Mouse (Mus musculus): ENCODE results near the gene Abcg8. TPM values are rescaled to one million over a fixed set of nuclear protein-coding genes. Genes with fewer than 3 reads are reported as not detected.

Abcg8 gene
- polyA plus RNA-seq, 1 experiment from 2014 or later = 0.14 TPM

GRCm38 (mm10) chr17:84641893-84642292 is 34.2 kb upstream of the Abcg8 start:
- Histone ChIP-seq H3K4me1 (ENCODE audit: control insufficient read depth, insufficient read depth, low read length) (peaks cover 13% of the 10 kb centered on the region; the same call in 1 of the 2 replicates), H3K27ac (replicated peaks; ENCODE audit: low read depth, low read length) (no peak overlapping the region), H3K9me3 (ENCODE audit: control insufficient read depth, low read length) (no peaks in the 10 kb centered on the region), H3K27me3 (replicated peaks; ENCODE audit: control insufficient read depth, insufficient read depth, low read length) (no peaks in the 10 kb centered on the region), H3K9ac (ENCODE audit: low read depth, low read length) (no peak overlapping the region), H3K36me3 (ENCODE audit: control insufficient read depth, insufficient read depth, low read length) (0 out of 2 replicates have a peak, but pooled peaks cover 4% of the 10 kb centered on the region), H3K4me2 (ENCODE audit: low read depth, low read length) (no peak overlapping the region), H3K4me3 (ENCODE audit: low read depth, low read length) (no peak overlapping the region)
- no peak for ATAC-seq (ENCODE audit: low read depth)
- no peak for DNase-seq (ENCODE audit: low spot score)
- WGBS = 37% methylated on average over 3 of the region's 3 CpGs

- H3K27ac ChIP-seq (replicated peaks; ENCODE audit: low read depth, low read length) = no peak overlapping the region
- H3K9me3 ChIP-seq (ENCODE audit: control insufficient read depth, low read length) = no peaks in the 10 kb centered on the region
- H3K4me1 ChIP-seq (ENCODE audit: control insufficient read depth, insufficient read depth, low read length) = peaks cover 13% of the 10 kb centered on the region; the same call in 1 of the 2 replicates
- ATAC-seq (ENCODE audit: low read depth) (no peak), DNase-seq (ENCODE audit: low spot score) (no peak)
- H3K27me3 ChIP-seq (replicated peaks; ENCODE audit: control insufficient read depth, insufficient read depth, low read length) = no peaks in the 10 kb centered on the region
- H3K4me3 ChIP-seq (ENCODE audit: low read depth, low read length) = no peak overlapping the region
- H3K4me2 ChIP-seq (ENCODE audit: low read depth, low read length) = no peak overlapping the region
- 68% methylated on average over 9 of the region's 9 CpGs for WGBS
- H3K9ac ChIP-seq (ENCODE audit: low read depth, low read length) = no peak overlapping the region
- 0 out of 2 replicates have a peak, but pooled peaks cover 4% of the 10 kb centered on the region for H3K36me3 ChIP-seq (ENCODE audit: control insufficient read depth, insufficient read depth, low read length)
Measured at GRCm38 (mm10) chr17:84642324-84642723, 33.8 kb upstream of the Abcg8 start.

- ATAC-seq (ENCODE audit: low read depth) (no peak), DNase-seq (ENCODE audit: low spot score) (no peak)
- H3K9ac ChIP-seq (ENCODE audit: low read depth, low read length) = 0 out of 2 replicates have a peak overlapping the region, but pooled peaks have one; percentile 14
- H3K9me3 ChIP-seq (ENCODE audit: control insufficient read depth, low read length) = no peaks in the 10 kb centered on the region
- WGBS = 40% methylated on average over 16 of the region's 16 CpGs
- H3K27me3 ChIP-seq (replicated peaks; ENCODE audit: control insufficient read depth, insufficient read depth, low read length) = no peaks in the 10 kb centered on the region
- no peak overlapping the region for H3K4me3 ChIP-seq (ENCODE audit: low read depth, low read length)
- peaks cover 13% of the 10 kb centered on the region; the same call in 1 of the 2 replicates for H3K4me1 ChIP-seq (ENCODE audit: control insufficient read depth, insufficient read depth, low read length)
- 0 out of 2 replicates have a peak, but pooled peaks cover 4% of the 10 kb centered on the region for H3K36me3 ChIP-seq (ENCODE audit: control insufficient read depth, insufficient read depth, low read length)
- no peak overlapping the region for H3K27ac ChIP-seq (replicated peaks; ENCODE audit: low read depth, low read length)
- no peak overlapping the region for H3K4me2 ChIP-seq (ENCODE audit: low read depth, low read length)
Measured at GRCm38 (mm10) chr17:84644292-84645050, 31.6 kb upstream of the Abcg8 start.

GRCm38 (mm10) chr17:84645119-84645518 is 31.0 kb upstream of the Abcg8 start:
- Histone ChIP-seq H3K4me3 (ENCODE audit: low read depth, low read length) (no peak overlapping the region), H3K36me3 (ENCODE audit: control insufficient read depth, insufficient read depth, low read length) (0 out of 2 replicates have a peak, but pooled peaks cover 4% of the 10 kb centered on the region), H3K4me1 (ENCODE audit: control insufficient read depth, insufficient read depth, low read length) (peaks cover 13% of the 10 kb centered on the region; the same call in 1 of the 2 replicates), H3K9me3 (ENCODE audit: control insufficient read depth, low read length) (no peaks in the 10 kb centered on the region), H3K9ac (ENCODE audit: low read depth, low read length) (no peak overlapping the region), H3K27ac (replicated peaks; ENCODE audit: low read depth, low read length) (no peak overlapping the region), H3K27me3 (replicated peaks; ENCODE audit: control insufficient read depth, insufficient read depth, low read length) (no peaks in the 10 kb centered on the region), H3K4me2 (ENCODE audit: low read depth, low read length) (no peak overlapping the region)
- ATAC-seq (ENCODE audit: low read depth) (no peak), DNase-seq (ENCODE audit: low spot score) (no peak)
- WGBS = 34% methylated on average over 9 of the region's 9 CpGs

GRCm38 (mm10) chr17:84645894-84646293 is 30.2 kb upstream of the Abcg8 start:
- Histone ChIP-seq H3K4me1 (ENCODE audit: control insufficient read depth, insufficient read depth, low read length) (peaks cover 13% of the 10 kb centered on the region; the same call in 1 of the 2 replicates), H3K36me3 (ENCODE audit: control insufficient read depth, insufficient read depth, low read length) (0 out of 2 replicates have a peak, but pooled peaks cover 4% of the 10 kb centered on the region), H3K4me2 (ENCODE audit: low read depth, low read length) (no peak overlapping the region), H3K9me3 (ENCODE audit: control insufficient read depth, low read length) (no peaks in the 10 kb centered on the region), H3K27me3 (replicated peaks; ENCODE audit: control insufficient read depth, insufficient read depth, low read length) (no peaks in the 10 kb centered on the region), H3K9ac (ENCODE audit: low read depth, low read length) (no peak overlapping the region), H3K4me3 (ENCODE audit: low read depth, low read length) (no peak overlapping the region), H3K27ac (replicated peaks; ENCODE audit: low read depth, low read length) (no peak overlapping the region)
- no peak for ATAC-seq (ENCODE audit: low read depth)
- WGBS = 34% methylated on average over 2 of the region's 7 CpGs
- DNase-seq (ENCODE audit: low spot score) = no peak

GRCm38 (mm10) chr17:84646477-84646876 is 29.6 kb upstream of the Abcg8 start:
- WGBS = 62% methylated on average over 2 of the region's 2 CpGs

GRCm38 (mm10) chr17:84647630-84648029 is 28.5 kb upstream of the Abcg8 start:
- Histone ChIP-seq H3K4me2 (ENCODE audit: low read depth, low read length) (no peak overlapping the region), H3K4me1 (ENCODE audit: control insufficient read depth, insufficient read depth, low read length) (peaks cover 13% of the 10 kb centered on the region; the same call in 1 of the 2 replicates), H3K9me3 (ENCODE audit: control insufficient read depth, low read length) (no peaks in the 10 kb centered on the region), H3K27ac (replicated peaks; ENCODE audit: low read depth, low read length) (no peak overlapping the region), H3K36me3 (ENCODE audit: control insufficient read depth, insufficient read depth, low read length) (no peaks in the 10 kb centered on the region), H3K27me3 (replicated peaks; ENCODE audit: control insufficient read depth, insufficient read depth, low read length) (no peaks in the 10 kb centered on the region), H3K4me3 (ENCODE audit: low read depth, low read length) (no peak overlapping the region), H3K9ac (ENCODE audit: low read depth, low read length) (no peak overlapping the region)
- WGBS = 88% methylated on average over 4 of the region's 4 CpGs
- no peak for ATAC-seq (ENCODE audit: low read depth)
- no peak for DNase-seq (ENCODE audit: low spot score)

More at GRCm38 (mm10) chr17:84646477-84646876, 29.6 kb upstream of the Abcg8 start:
- Histone ChIP-seq H3K9ac (ENCODE audit: low read depth, low read length) (0 out of 2 replicates have a peak overlapping the region, but pooled peaks have one; percentile 6), H3K27me3 (replicated peaks; ENCODE audit: control insufficient read depth, insufficient read depth, low read length) (no peaks in the 10 kb centered on the region), H3K27ac (replicated peaks; ENCODE audit: low read depth, low read length) (no peak overlapping the region), H3K4me1 (ENCODE audit: control insufficient read depth, insufficient read depth, low read length) (peaks cover 13% of the 10 kb centered on the region; the same call in 1 of the 2 replicates), H3K9me3 (ENCODE audit: control insufficient read depth, low read length) (no peaks in the 10 kb centered on the region), H3K4me3 (ENCODE audit: low read depth, low read length) (no peak overlapping the region), H3K36me3 (ENCODE audit: control insufficient read depth, insufficient read depth, low read length) (no peaks in the 10 kb centered on the region), H3K4me2 (ENCODE audit: low read depth, low read length) (no peak overlapping the region)
- ATAC-seq (ENCODE audit: low read depth) (no peak), DNase-seq (ENCODE audit: low spot score) (no peak)

GRCm38 (mm10) chr17:84650302-84651017 is 25.6 kb upstream of the Abcg8 start:
- H3K4me3 ChIP-seq (ENCODE audit: low read depth, low read length) = no peak overlapping the region
- H3K4me1 ChIP-seq (ENCODE audit: control insufficient read depth, insufficient read depth, low read length) = 0 out of 2 replicates have a peak, but pooled peaks cover 3% of the 10 kb centered on the region
- no peak overlapping the region for H3K4me2 ChIP-seq (ENCODE audit: low read depth, low read length)
- WGBS = 84% methylated on average over 9 of the region's 9 CpGs
- peaks cover 12% of the 10 kb centered on the region for H3K36me3 ChIP-seq (ENCODE audit: control insufficient read depth, insufficient read depth, low read length)
- H3K27me3 ChIP-seq (replicated peaks; ENCODE audit: control insufficient read depth, insufficient read depth, low read length) = no peaks in the 10 kb centered on the region
- DNase-seq (ENCODE audit: low spot score) (no peak), ATAC-seq (ENCODE audit: low read depth) (no peak)
- no peaks in the 10 kb centered on the region for H3K9me3 ChIP-seq (ENCODE audit: control insufficient read depth, low read length)
- H3K9ac ChIP-seq (ENCODE audit: low read depth, low read length) = no peak overlapping the region
- H3K27ac ChIP-seq (replicated peaks; ENCODE audit: low read depth, low read length) = no peak overlapping the region
